In the genomic region with DNA sequence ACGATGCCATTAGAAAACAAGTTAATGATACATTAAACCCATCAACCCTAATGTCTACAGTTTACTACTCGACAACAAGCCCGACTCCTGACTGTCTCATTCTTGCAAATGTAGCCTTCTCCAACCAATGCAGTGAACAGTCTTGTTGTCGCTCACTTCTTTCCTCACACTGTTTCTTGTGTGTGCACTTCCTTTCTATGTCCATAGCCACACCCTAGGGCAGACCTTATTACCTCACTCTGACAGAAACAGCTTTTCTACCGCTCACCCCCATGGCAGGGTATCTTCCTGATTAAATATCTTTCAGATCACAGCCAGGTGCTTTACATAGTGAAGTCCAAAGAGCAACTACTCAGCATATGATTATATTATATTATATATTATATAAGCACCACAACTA, we compare ENCODE assay signal across 14 mouse cellular contexts. TPM values are rescaled to one million over a fixed set of nuclear protein-coding genes. Genes with fewer than 3 reads are reported as not detected.
DNase-seq lines count a peak whose midpoint lies in the region; ATAC-seq and TF ChIP-seq lines count a peak whose summit lies in the region.
"Had no signal": no experiment of that assay in that cellular context is flagged by ENCODE, and none has a peak within 500 bp of the region (broad histone marks: within the 10 kb centered on the region; RNA-seq: fewer than 3 reads in every experiment).

No protein-coding gene starts in this region.

- no peaks in the 10 kb centered on the region for H3K27me3 ChIP-seq in kidney, postnatal 0 days (ENCODE audit: insufficient read depth, low read length)
- no peaks in the 10 kb centered on the region for H3K27me3 ChIP-seq in liver, embryonic 12.5 days (replicated peaks)
- no peaks in the 10 kb centered on the region for H3K27me3 ChIP-seq in stomach, embryonic 14.5 days (ENCODE audit: control insufficient read depth, insufficient read depth, low read length)
- H3K27me3 ChIP-seq: CH12.LX; lung, embryonic 15.5 days had no signal

- no peaks in the 10 kb centered on the region for H3K9me3 ChIP-seq in kidney, postnatal 0 days (replicated peaks; ENCODE audit: low read length)
- H3K9me3 ChIP-seq in liver, embryonic 12.5 days (replicated peaks): no peaks in the 10 kb centered on the region
- no peaks in the 10 kb centered on the region for H3K9me3 ChIP-seq in stomach, embryonic 14.5 days (ENCODE audit: control insufficient read depth, low read depth, low read length)
- H3K9me3 ChIP-seq: lung, embryonic 15.5 days had no signal

- H3K9ac ChIP-seq in kidney, postnatal 0 days (ENCODE audit: low read depth, low read length): no peak overlapping the region
- no peak overlapping the region for H3K9ac ChIP-seq in liver, embryonic 12.5 days
- no peak overlapping the region for H3K9ac ChIP-seq in stomach, embryonic 14.5 days (replicated peaks; ENCODE audit: low read depth, low read length)
- H3K9ac ChIP-seq: lung, embryonic 15.5 days had no signal

- H3K27ac ChIP-seq in kidney, postnatal 0 days: no peak overlapping the region
- H3K27ac ChIP-seq in liver, embryonic 12.5 days: no peak overlapping the region
- no peak overlapping the region for H3K27ac ChIP-seq in stomach, embryonic 14.5 days (ENCODE audit: low read length)
- H3K27ac ChIP-seq: lung, embryonic 15.5 days had no signal

- no peak for TF ChIP-seq CTCF in kidney, postnatal 0 days (IDR thresholded peaks at IDR 0.05; ENCODE audit: low read depth)

- WGBS in kidney, postnatal 0 days: 39% methylated on average over 5 of the region's 5 CpGs
- 69% methylated on average over 5 of the region's 5 CpGs for WGBS in liver, embryonic 12.5 days (ENCODE audit: insufficient replicate concordance)
- 74% methylated on average over 5 of the region's 5 CpGs for WGBS in stomach, embryonic 14.5 days

- ATAC-seq in kidney, postnatal 0 days (replicated peaks; ENCODE audit: low FRiP score, low read depth): peak; percentile 43; the same call in 1 of the 2 replicates
- 0 out of 2 replicates have a peak, but pooled peaks have one; percentile 14 for ATAC-seq in liver, embryonic 12.5 days
- peak; percentile 59; the same call in 1 of the 2 replicates for ATAC-seq in stomach, embryonic 14.5 days (ENCODE audit: insufficient number of reproducible peaks, insufficient read depth, low FRiP score, low read depth)

- H3K36me3 ChIP-seq in kidney, postnatal 0 days (ENCODE audit: insufficient read depth, low read length): peaks cover 3% of the 10 kb centered on the region; the same call in 1 of the 2 replicates
- H3K36me3 ChIP-seq in liver, embryonic 12.5 days: no peaks in the 10 kb centered on the region
- no peaks in the 10 kb centered on the region for H3K36me3 ChIP-seq in stomach, embryonic 14.5 days (ENCODE audit: control insufficient read depth, insufficient read depth, low read length)
- H3K36me3 ChIP-seq: lung, embryonic 15.5 days had no signal

- H3K4me3 ChIP-seq in kidney, postnatal 0 days (replicated peaks; ENCODE audit: low read depth, low read length): no peak overlapping the region
- H3K4me3 ChIP-seq in liver, embryonic 12.5 days: no peak overlapping the region
- H3K4me3 ChIP-seq in stomach, embryonic 14.5 days (ENCODE audit: low read depth, low read length): no peak overlapping the region
- H3K4me3 ChIP-seq: lung, embryonic 15.5 days had no signal

- 0 out of 2 replicates have a peak, but pooled peaks cover 4% of the 10 kb centered on the region for H3K4me1 ChIP-seq in kidney, postnatal 0 days (replicated peaks; ENCODE audit: insufficient read depth, low read length)
- H3K4me1 ChIP-seq in liver, embryonic 12.5 days: peaks cover 41% of the 10 kb centered on the region
- peaks cover 33% of the 10 kb centered on the region; the same call in 1 of the 2 replicates for H3K4me1 ChIP-seq in stomach, embryonic 14.5 days (ENCODE audit: control insufficient read depth, insufficient read depth, low read length)

- no peak for DNase-seq in kidney, postnatal 0 days (ENCODE audit: low spot score)
- no peak for DNase-seq in kidney, postnatal 10 days
- peak; percentile 55 for DNase-seq in induced T-regulatory cell, adult 2 months (ENCODE audit: low read depth)
- no peak for DNase-seq in spleen, postnatal 10 days (ENCODE audit: low spot score in 2 of 2)
- DNase-seq in right cerebral cortex, postnatal 36 days (ENCODE audit: low spot score in 2 of 2): no peak
- no peak for DNase-seq in right cerebral cortex, adult 2 months (ENCODE audit: low spot score in 2 of 2)
- DNase-seq: cerebellum, adult 9-11 months; embryo, embryonic 11 days; right cerebral cortex, postnatal 25 days; thymus, postnatal 25 days had no signal

- H3K4me2 ChIP-seq in kidney, postnatal 0 days (ENCODE audit: low read length): peak overlapping the region; percentile 31; the same call in 1 of the 2 replicates
- H3K4me2 ChIP-seq in liver, embryonic 12.5 days: no peak overlapping the region
- no peak overlapping the region for H3K4me2 ChIP-seq in stomach, embryonic 14.5 days (replicated peaks; ENCODE audit: low read depth, low read length)
- H3K4me2 ChIP-seq: lung, embryonic 15.5 days had no signal

RNA-seq across cellular contexts. Expression of a gene that starts 15.9 kb away (rescaled TPM):
- polyA plus RNA-seq in kidney, postnatal 0 days (2015; fragmentation: Nextera tagmentation; extraction: Ambion mirVana): 18.1 and 19.3 TPM in 2 replicates
- 18.0 and 18.4 TPM in 2 replicates for polyA plus RNA-seq in liver, embryonic 12.5 days (2016; fragmentation: Nextera tagmentation; extraction: Ambion mirVana)
- polyA plus RNA-seq in stomach, embryonic 14.5 days (2014; fragmentation: Nextera tagmentation; extraction: Ambion mirVana): 35.4 and 36.2 TPM in 2 replicates
